Mouse (Mus musculus) embryonic fibroblast, embryonic 13.5 days (primary cell): ENCODE results near the gene Slc44a3.

ENCODE experiments used
- CTCF ChIP-seq: IDR thresholded peaks from 2 replicates; pipeline ENCODE4 v1.5.1; 2011; ENCODE audit warnings: mild to moderate bottlenecking, control low read depth, low read length, moderate library complexity, borderline replicate concordance; ENCODE audit not compliant: insufficient read depth
- POLR2A ChIP-seq: IDR thresholded peaks from 2 replicates; pipeline ENCODE4 v1.6.1; 2011; ENCODE audit warnings: low read depth, mild to moderate bottlenecking, control low read depth, low read length, moderate library complexity

GRCm38 (mm10) chr3:121461477-121461876, 70.7 kb downstream of the Slc44a3 start:
- no peak for TF ChIP-seq POLR2A
- no peak for TF ChIP-seq CTCF
